In genomic region chr1:83727215-83727614, GRCm38 (mm10) we compare ENCODE assay signal across 9 mouse cellular contexts.
A peak's percentile ranks its signal among the peaks of the same experiment; 100 is the strongest.
DNase-seq lines count a peak whose midpoint lies in the region.
"Had no signal": no experiment of that assay in that cellular context is flagged by ENCODE, and none has a peak within 500 bp of the region (broad histone marks: within the 10 kb centered on the region; RNA-seq: fewer than 3 reads in every experiment).

No protein-coding gene starts in this region.

- no peaks in the 10 kb centered on the region for H3K27me3 ChIP-seq in hindbrain, embryonic 10.5 days (ENCODE audit: insufficient read depth, poor library complexity, severe bottlenecking)

- WGBS in hindbrain, embryonic 10.5 days, result 80% methylated on average over 4 of the region's 4 CpGs

- DNase-seq in layer of hippocampus, adult 11-12 months (ENCODE audit: low spot score), result peak; percentile 45
- DNase-seq in layer of hippocampus, adult 8-10 months (ENCODE audit: low spot score in 2 of 2), result no peak
- peak; percentile 77 for DNase-seq in NIH3T3 (ENCODE audit: low read depth)
- peak; percentile 56 to 79 for DNase-seq in cerebellum, postnatal 14 days
- DNase-seq in hindbrain, embryonic 10.5 days (ENCODE audit: low spot score), result peak; percentile 27
- peak; percentile 61 for DNase-seq in lung, postnatal 36 days
- peak; percentile 4 for DNase-seq in testis, postnatal 14 days (ENCODE audit: low spot score)
- no peak for DNase-seq in thymus, postnatal 25 days

- peak overlapping the region; percentile 56; the same call in 1 of the 2 replicates for H3K27ac ChIP-seq in hindbrain, embryonic 10.5 days

- no peak overlapping the region for H3K4me3 ChIP-seq in hindbrain, embryonic 10.5 days
- H3K4me3 ChIP-seq: erythroblast, embryonic 14.5 days had no signal

- no peaks in the 10 kb centered on the region for H3K9me3 ChIP-seq in hindbrain, embryonic 10.5 days

- H3K4me1 ChIP-seq in hindbrain, embryonic 10.5 days (replicated peaks), result no peaks in the 10 kb centered on the region

- no peaks in the 10 kb centered on the region for H3K36me3 ChIP-seq in hindbrain, embryonic 10.5 days

Comparison
In these comparisons a context has a peak if more than half of its experiments do, and no peak if none do; other contexts are left out.
1. DNase-seq: peak in layer of hippocampus, adult 11-12 months (single experiment), NIH3T3 (single experiment), cerebellum, postnatal 14 days (2 of 2), hindbrain, embryonic 10.5 days (single experiment), lung, postnatal 36 days (single experiment) and testis, postnatal 14 days (single experiment); none in layer of hippocampus, adult 8-10 months (0 of 2) and thymus, postnatal 25 days (single experiment).